Mouse (Mus musculus) CH12.LX (cell line): ENCODE results near the gene Nat9. TPM values are rescaled to one million over a fixed set of nuclear protein-coding genes. Genes with fewer than 3 reads are reported as not detected.

Experiments
- DNase-seq: peaks from one replicate; pipeline ENCODE4 v3.0.0-alpha.2; 2013; ENCODE audit errors: extremely low read depth
- H3K27ac ChIP-seq: 2 replicates; pipeline ENCODE4 v1.5.1; 2012; ENCODE audit warnings: low read depth, mild to moderate bottlenecking, control low read depth, moderate library complexity; ENCODE audit not compliant: insufficient read depth
- H3K27me3 ChIP-seq: replicated peaks from 2 replicates; pipeline ENCODE3; 2012; ENCODE audit warnings: inconsistent platforms
- H3K36me3 ChIP-seq, 2 experiments: replicated peaks in 1 of 2; 2 replicates each; pipeline versions ENCODE3 to v1.6.1; 2012; ENCODE audit warnings: inconsistent platforms in 1 of 2, low read length in 1 of 2, mild to moderate bottlenecking in 1 of 2, mixed read lengths in 1 of 2, moderate library complexity in 1 of 2; ENCODE audit not compliant: control insufficient read depth in 1 of 2, insufficient read depth in 1 of 2
- H3K4me1 ChIP-seq, 2 experiments: 2 replicates each; pipeline ENCODE4 v1.6.1; 2012; ENCODE audit warnings: inconsistent platforms in 1 of 2, moderate library complexity in 1 of 2; ENCODE audit not compliant: insufficient read depth in 2 of 2, control insufficient read depth in 1 of 2
- H3K4me2 ChIP-seq: 2 replicates; pipeline ENCODE4 v1.6.1; 2012; ENCODE audit warnings: low read depth, mild to moderate bottlenecking, control low read depth; ENCODE audit not compliant: poor library complexity, insufficient read depth, severe bottlenecking
- H3K4me3 ChIP-seq, 3 experiments: fragments of 150-350 bp in 1 of 3; sonication (generic) in 1 of 3; replicated peaks in 1 of 3; 2 replicates each; pipeline versions ENCODE3 to v1.5.1; 2011 to 2012; ENCODE audit warnings: low read depth in 2 of 3, low read length in 2 of 3, mild to moderate bottlenecking in 2 of 3, moderate library complexity in 2 of 3, control low read depth in 1 of 3, improper control_type of control experiment in 1 of 3, inconsistent platforms in 1 of 3, mixed read lengths in 1 of 3; ENCODE audit not compliant: poor library complexity in 1 of 3
- H3K79me2 ChIP-seq: replicated peaks from 2 replicates; pipeline ENCODE4 v1.6.1; 2012; ENCODE audit warnings: mild to moderate bottlenecking, moderate library complexity; ENCODE audit not compliant: control insufficient read depth, poor library complexity, insufficient read depth, severe bottlenecking; ENCODE audit errors: extremely low read depth
- H3K9ac ChIP-seq: 2 replicates; pipeline ENCODE4 v1.6.1; 2012; ENCODE audit warnings: low read depth, mild to moderate bottlenecking, control low read depth, moderate library complexity; ENCODE audit not compliant: insufficient read depth
- H3K9me3 ChIP-seq: replicated peaks from 2 replicates; pipeline ENCODE3; 2012; ENCODE audit warnings: low read length, inconsistent platforms, mixed read lengths
- CHD1 ChIP-seq: IDR thresholded peaks from 2 replicates; pipeline ENCODE4 v1.6.1; 2012; ENCODE audit warnings: low read depth, low read length, improper control_type of control experiment, inconsistent platforms
- CHD2 ChIP-seq: IDR thresholded peaks from 2 replicates; pipeline ENCODE4 v1.6.1; 2011; ENCODE audit warnings: low read length, improper control_type of control experiment
- ELF1 ChIP-seq: IDR thresholded peaks from 2 replicates; pipeline ENCODE4 v1.6.1; 2014; ENCODE audit warnings: low read depth, mild to moderate bottlenecking, inconsistent platforms, low read length, improper control_type of control experiment
- EP300 ChIP-seq: IDR thresholded peaks from 2 replicates; pipeline ENCODE4 v1.6.1; 2011; ENCODE audit warnings: low read length, improper control_type of control experiment
- ETS1 ChIP-seq: conservative IDR thresholded peaks from 2 replicates; pipeline ENCODE4 v1.6.1; 2012; ENCODE audit warnings: low read depth, mild to moderate bottlenecking, inconsistent platforms, low read length, improper control_type of control experiment, moderate library complexity
- GABPA ChIP-seq: IDR thresholded peaks from 2 replicates; pipeline ENCODE4 v1.6.1; 2012; ENCODE audit warnings: low read depth, low read length, improper control_type of control experiment, inconsistent platforms; ENCODE audit not compliant: insufficient replicate concordance
- JUN ChIP-seq: IDR thresholded peaks from 2 replicates; pipeline ENCODE4 v1.6.1; 2011; ENCODE audit warnings: low read depth, mild to moderate bottlenecking, low read length, improper control_type of control experiment, moderate library complexity; ENCODE audit not compliant: insufficient read depth
- MAX ChIP-seq: IDR thresholded peaks from 2 replicates; pipeline ENCODE4 v1.6.1; 2011; ENCODE audit warnings: low read length, improper control_type of control experiment
- MAZ ChIP-seq: IDR thresholded peaks from 2 replicates; pipeline ENCODE4 v1.6.1; 2012; ENCODE audit warnings: low read depth, mild to moderate bottlenecking, inconsistent platforms, low read length, improper control_type of control experiment, moderate library complexity
- MXI1 ChIP-seq: IDR thresholded peaks from 2 replicates; pipeline ENCODE4 v1.6.1; 2011; ENCODE audit warnings: mild to moderate bottlenecking, low read depth, low read length, improper control_type of control experiment
- NRF1 ChIP-seq: IDR thresholded peaks from 2 replicates; pipeline ENCODE4 v1.6.1; 2014; ENCODE audit warnings: low read depth, mild to moderate bottlenecking, inconsistent platforms, low read length, improper control_type of control experiment, moderate library complexity
- PAX5 ChIP-seq: IDR thresholded peaks from 2 replicates; pipeline ENCODE4 v1.6.1; 2012; ENCODE audit warnings: low read length, inconsistent platforms, mixed read lengths
- RCOR1 ChIP-seq: conservative IDR thresholded peaks from 2 replicates; pipeline ENCODE4 v1.6.1; 2012; ENCODE audit warnings: low read depth, mild to moderate bottlenecking, inconsistent platforms, low read length, improper control_type of control experiment
- SMC3 ChIP-seq: IDR thresholded peaks from 2 replicates; pipeline ENCODE4 v1.6.1; 2011; ENCODE audit warnings: low read depth, low read length, improper control_type of control experiment
- TBP ChIP-seq: conservative IDR thresholded peaks from 2 replicates; pipeline ENCODE4 v1.6.1; 2011; ENCODE audit warnings: low read depth, low read length, improper control_type of control experiment
- TCF12 ChIP-seq: IDR thresholded peaks from 2 replicates; pipeline ENCODE4 v1.6.1; 2014; ENCODE audit warnings: low read depth, mild to moderate bottlenecking, inconsistent platforms, low read length, improper control_type of control experiment
- UBTF ChIP-seq: IDR thresholded peaks from 2 replicates; pipeline ENCODE4 v1.6.1; 2012; ENCODE audit warnings: low read depth, mild to moderate bottlenecking, inconsistent platforms, low read length, improper control_type of control experiment, moderate library complexity
- USF1 ChIP-seq: IDR thresholded peaks from 2 replicates; pipeline ENCODE4 v1.6.1; 2014; ENCODE audit warnings: low read depth, mild to moderate bottlenecking, inconsistent platforms, low read length, improper control_type of control experiment
- dilution Hi-C: fragments of 300-500 bp; cut with MboI; formaldehyde crosslinking; loops from 2 replicates; pipeline ENCODE4 v1.14.3; 2020; ENCODE audit warnings: low sequenced_read_pairs; ENCODE audit not compliant: extremely low pct_unique_long_range_greater_than_20kb, extremely low pct_ligation_motif_present
- in situ Hi-C: fragments of 300-500 bp; cut with MboI; formaldehyde crosslinking; loops from 3 replicates; pipeline ENCODE4 v1.14.3; 2019; ENCODE audit warnings: low sequenced_read_pairs, low pct_ligation_motif_present, low pct_unique_long_range_greater_than_20kb, mixed read lengths
- polyA plus RNA-seq: library from polyadenylated mRNA; unstranded; fragments of >175 nt; gene quantifications from 2 replicates; pipeline ENCODE4 v1.2.1, GENCODE M21; 2012; ENCODE audit warnings: low read depth; ENCODE audit not compliant: insufficient read length
- total RNA-seq, 2 experiments: library from RNA; depleted of rRNA; stranded (reverse); fragments of 300-350 nt in 1 of 2; fragments of >200 nt in 1 of 2; gene quantifications; 2 replicates each; pipeline ENCODE4 v1.2.3; 2012 to 2014

Gene Nat9
- total and polyA plus RNA-seq, 3 experiments, result 24.1 to 74.0 (median 30.6) TPM

DNA sequence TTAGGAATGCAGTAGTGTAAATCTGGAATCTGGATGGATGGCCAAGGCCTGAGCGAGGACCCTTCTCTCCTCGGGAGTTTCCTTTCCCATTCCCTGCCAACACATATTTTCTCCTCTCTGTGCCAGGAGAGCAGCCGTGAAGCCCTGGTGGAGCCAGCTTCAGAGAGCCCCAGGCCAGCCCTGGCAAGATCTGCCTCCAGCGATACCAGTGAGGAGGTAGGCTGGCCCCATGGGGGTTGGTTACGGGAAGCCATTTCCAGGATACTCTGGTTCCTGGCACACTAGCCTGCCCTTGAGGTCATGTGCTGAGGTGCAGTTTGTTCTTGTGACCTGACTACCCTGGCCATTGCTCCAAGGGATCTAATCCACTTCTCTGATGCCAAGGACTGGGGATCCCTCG lies 7.8 kb downstream of the Nat9 start:
- no peak for TF ChIP-seq UBTF
- no peak for TF ChIP-seq GABPA
- TF ChIP-seq TCF12, result no peak
- no peak for TF ChIP-seq ETS1
- no peak for TF ChIP-seq TBP
- TF ChIP-seq ELF1, result no peak
- TF ChIP-seq NRF1, result no peak
- no peak for TF ChIP-seq EP300
- no peak for TF ChIP-seq CHD2
- no peak for TF ChIP-seq RCOR1
- TF ChIP-seq PAX5, result no peak
- no peak for TF ChIP-seq JUN
- dilution Hi-C loops, result no loop called here
- Histone ChIP-seq H3K9me3 (no peaks in the 10 kb centered on the region), H3K27ac (no peak overlapping the region), H3K27me3 (no peaks in the 10 kb centered on the region), H3K79me2 (no peaks in the 10 kb centered on the region), H3K36me3 (peaks cover 71 to 94% of the 10 kb centered on the region in 2 experiments), H3K4me1 (peaks cover 4 to 7% of the 10 kb centered on the region in 2 experiments), H3K4me3 (no peak overlapping the region), H3K4me2 (no peak overlapping the region), H3K9ac (no peak overlapping the region)
- no peak for DNase-seq
- in situ Hi-C loops, result no loop called here

DNA sequence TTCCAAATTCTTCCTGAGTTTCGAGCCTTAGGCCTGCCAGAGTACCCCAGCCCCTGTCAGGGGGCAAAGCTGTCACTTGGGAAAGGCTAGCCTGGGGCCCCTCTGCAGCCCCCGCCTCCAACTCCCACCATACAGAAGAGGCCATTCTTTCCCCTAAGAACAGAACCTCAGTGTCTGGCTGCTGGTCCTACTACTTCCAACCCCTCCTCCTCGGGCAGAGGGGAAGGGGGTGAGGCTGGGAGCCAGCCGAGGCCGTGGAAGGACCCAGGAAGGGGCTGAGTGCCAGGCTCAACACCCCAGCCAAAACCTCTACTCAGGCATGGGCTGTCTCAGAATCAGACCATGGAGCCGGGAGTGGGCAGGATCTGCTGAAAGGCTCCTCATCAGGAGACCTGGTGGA lies 8.5 kb downstream of the Nat9 start:
- Histone ChIP-seq H3K4me1 (peaks cover 11 to 14% of the 10 kb centered on the region in 2 experiments), H3K4me3 (no peak overlapping the region), H3K27ac (no peak overlapping the region), H3K9me3 (no peaks in the 10 kb centered on the region), H3K27me3 (no peaks in the 10 kb centered on the region), H3K4me2 (no peak overlapping the region), H3K9ac (no peak overlapping the region), H3K79me2 (no peaks in the 10 kb centered on the region), H3K36me3 (peaks cover 70 to 93% of the 10 kb centered on the region in 2 experiments)
- in situ Hi-C loops (no loop called here), dilution Hi-C loops (no loop called here)
- no peak for DNase-seq
- TF ChIP-seq SMC3, result no peak
- TF ChIP-seq CHD1, result no peak
- no peak for TF ChIP-seq MAX
- no peak for TF ChIP-seq MXI1
- TF ChIP-seq USF1, result no peak
- TF ChIP-seq MAZ, result no peak
- no peak for TF ChIP-seq NRF1
